Mouse (Mus musculus): Measurements from ENCODE around the gene Gm20767. TPM values are rescaled to one million over a fixed set of nuclear protein-coding genes. Genes with fewer than 3 reads are reported as not detected.
"Not testable (repeated sequence)": the region's sequence is repeated elsewhere in the genome, so short reads cannot be mapped to it uniquely, and the experiment has no call there.

The Gm20767 gene
- polyA plus RNA-seq, 1 experiment from 2014 or later, result not detected

- WGBS, result 90% methylated on average over 7 of the region's 8 CpGs
- not testable (repeated sequence) for H3K27me3 ChIP-seq (replicated peaks); H3K4me3 ChIP-seq; H3K4me1 ChIP-seq; H3K9ac ChIP-seq; H3K9me3 ChIP-seq; H3K27ac ChIP-seq; ATAC-seq (ENCODE audit: low FRiP score, low read depth); H3K4me2 ChIP-seq (replicated peaks); H3K36me3 ChIP-seq
Observed at GRCm38 (mm10) chr13:120196189-120196821, 56.3 kb downstream of the Gm20767 start.

Other genes starting within 250 kb of the Gm20767 start
- gene Tcstv1, start 245.5 kb upstream of the Gm20767 start, polyA plus RNA-seq (2016; fragmentation: Nextera tagmentation; extraction: Ambion mirVana), result not detected in 2 replicates
- gene Gm21761, start 211.0 kb upstream of the Gm20767 start, polyA plus RNA-seq (2016; fragmentation: Nextera tagmentation; extraction: Ambion mirVana), result not detected in 2 replicates
- gene B020031M17Rik, start 189.4 kb upstream of the Gm20767 start, polyA plus RNA-seq (2016; fragmentation: Nextera tagmentation; extraction: Ambion mirVana), result not detected in 2 replicates
- not detected in 2 replicates for gene Gm36079, start 113.2 kb upstream of the Gm20767 start, polyA plus RNA-seq (2016; fragmentation: Nextera tagmentation; extraction: Ambion mirVana)
- not detected in 2 replicates for gene Gm21188, start 88.1 kb upstream of the Gm20767 start, polyA plus RNA-seq (2016; fragmentation: Nextera tagmentation; extraction: Ambion mirVana)
- gene Gm21818, start 32.2 kb downstream of the Gm20767 start, polyA plus RNA-seq (2016; fragmentation: Nextera tagmentation; extraction: Ambion mirVana), result not detected in 2 replicates
- gene Gm21762, start 75.7 kb downstream of the Gm20767 start, polyA plus RNA-seq (2016; fragmentation: Nextera tagmentation; extraction: Ambion mirVana), result not detected in 2 replicates
- not detected in 2 replicates for gene Gm21731, start 98.9 kb downstream of the Gm20767 start, polyA plus RNA-seq (2016; fragmentation: Nextera tagmentation; extraction: Ambion mirVana)
- gene AF067061, start 122.9 kb downstream of the Gm20767 start, polyA plus RNA-seq (2016; fragmentation: Nextera tagmentation; extraction: Ambion mirVana), result not detected in 2 replicates
- 0.17 and 0.32 TPM in 2 replicates for gene BC147527, start 160.1 kb downstream of the Gm20767 start, polyA plus RNA-seq (2016; fragmentation: Nextera tagmentation; extraction: Ambion mirVana)
- gene Tcstv3, start 176.6 kb downstream of the Gm20767 start, polyA plus RNA-seq (2016; fragmentation: Nextera tagmentation; extraction: Ambion mirVana), result not detected in 2 replicates